Mouse (Mus musculus): ENCODE results near the gene Cdh1. TPM values are rescaled to one million over a fixed set of nuclear protein-coding genes. Genes with fewer than 3 reads are reported as not detected.
"Not testable (repeated sequence)": the region's sequence is repeated elsewhere in the genome, so short reads cannot be mapped to it uniquely, and the experiment has no call there.

Cdh1 gene
- polyA plus RNA-seq (2016; fragmentation: Nextera tagmentation; extraction: Ambion mirVana): 26.4 and 26.6 TPM in 2 replicates

GRCm38 (mm10) chr8:106603131-106603819, at the start of gene Cdh1:
Cdh1 (plus strand) TSS chr8:106603351.
- Histone ChIP-seq H3K9me3 (no peaks in the 10 kb centered on the region), H3K27ac (peak within 1 kb of the TSS; percentile 63; the same call in 1 of the 2 replicates), H3K4me3 (peak within 1 kb of the TSS; percentile 51), H3K36me3 (no peaks in the 10 kb centered on the region), H3K4me1 (peaks cover 11% of the 10 kb centered on the region), H3K27me3 (peaks cover 59% of the 10 kb centered on the region), H3K9ac (peak within 1 kb of the TSS; percentile 53), H3K4me2 (replicated peaks) (peak within 1 kb of the TSS; percentile 90)
- 1% methylated on average over 53 of the region's 53 CpGs for WGBS
- ATAC-seq (ENCODE audit: insufficient number of reproducible peaks, insufficient read depth, low FRiP score, low TSS enrichment): peak; percentile 69

GRCm38 (mm10) chr8:106554011-106554410, 49.1 kb upstream of the Cdh1 start:
- H3K4me1 ChIP-seq: no peaks in the 10 kb centered on the region
- H3K36me3 ChIP-seq: peaks cover 21% of the 10 kb centered on the region; the same call in 1 of the 2 replicates
- no peak overlapping the region for H3K27ac ChIP-seq
- H3K4me2 ChIP-seq (replicated peaks): no peak overlapping the region
- 0 out of 2 replicates have a peak, but pooled peaks cover 8% of the 10 kb centered on the region for H3K9me3 ChIP-seq
- no peak overlapping the region for H3K4me3 ChIP-seq
- no peaks in the 10 kb centered on the region for H3K27me3 ChIP-seq
- 95% methylated on average over 5 of the region's 5 CpGs for WGBS
- ATAC-seq (ENCODE audit: insufficient number of reproducible peaks, insufficient read depth, low FRiP score, low TSS enrichment): no peak
- no peak overlapping the region for H3K9ac ChIP-seq

- Histone ChIP-seq H3K9ac (no peak overlapping the region), H3K36me3 (peaks cover 21% of the 10 kb centered on the region; the same call in 1 of the 2 replicates), H3K27me3 (no peaks in the 10 kb centered on the region), H3K9me3 (0 out of 2 replicates have a peak, but pooled peaks cover 8% of the 10 kb centered on the region), H3K4me1 (no peaks in the 10 kb centered on the region), H3K27ac (no peak overlapping the region), H3K4me2 (replicated peaks) (no peak overlapping the region), H3K4me3 (no peak overlapping the region)
- ATAC-seq (ENCODE audit: insufficient number of reproducible peaks, insufficient read depth, low FRiP score, low TSS enrichment): no peak
- WGBS: 66% methylated on average over 6 of the region's 7 CpGs
Observed at GRCm38 (mm10) chr8:106556068-106556645, 47.0 kb upstream of the Cdh1 start.

DNA sequence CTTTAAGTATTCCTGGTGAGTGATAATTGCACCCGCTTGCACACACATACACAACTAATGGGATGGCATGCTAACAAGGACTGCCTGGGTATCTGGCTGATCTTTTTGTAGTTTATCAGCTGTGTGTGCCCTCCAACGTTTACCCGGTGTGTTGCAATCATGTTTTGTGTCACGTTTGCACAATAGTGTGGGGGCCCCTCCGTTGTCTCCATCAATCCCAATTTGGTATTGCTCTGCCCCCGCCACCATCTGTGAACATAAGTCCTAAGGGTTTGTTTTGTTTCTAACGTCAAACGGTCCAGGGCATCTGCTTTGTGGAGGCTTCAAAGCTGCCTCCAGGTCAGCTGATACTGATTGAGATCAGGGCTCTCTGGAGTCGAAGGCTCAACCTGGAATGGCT, 43.3 kb upstream of the Cdh1 start:
- H3K9ac ChIP-seq: no peak overlapping the region
- ATAC-seq (ENCODE audit: insufficient number of reproducible peaks, insufficient read depth, low FRiP score, low TSS enrichment): no peak
- H3K4me1 ChIP-seq: no peaks in the 10 kb centered on the region
- no peaks in the 10 kb centered on the region for H3K27me3 ChIP-seq
- H3K9me3 ChIP-seq: 0 out of 2 replicates have a peak, but pooled peaks cover 4% of the 10 kb centered on the region
- WGBS: 59% methylated on average over 9 of the region's 9 CpGs
- no peak overlapping the region for H3K27ac ChIP-seq
- H3K4me3 ChIP-seq: no peak overlapping the region
- H3K36me3 ChIP-seq: 0 out of 2 replicates have a peak, but pooled peaks cover 3% of the 10 kb centered on the region
- H3K4me2 ChIP-seq (replicated peaks): no peak overlapping the region

DNA sequence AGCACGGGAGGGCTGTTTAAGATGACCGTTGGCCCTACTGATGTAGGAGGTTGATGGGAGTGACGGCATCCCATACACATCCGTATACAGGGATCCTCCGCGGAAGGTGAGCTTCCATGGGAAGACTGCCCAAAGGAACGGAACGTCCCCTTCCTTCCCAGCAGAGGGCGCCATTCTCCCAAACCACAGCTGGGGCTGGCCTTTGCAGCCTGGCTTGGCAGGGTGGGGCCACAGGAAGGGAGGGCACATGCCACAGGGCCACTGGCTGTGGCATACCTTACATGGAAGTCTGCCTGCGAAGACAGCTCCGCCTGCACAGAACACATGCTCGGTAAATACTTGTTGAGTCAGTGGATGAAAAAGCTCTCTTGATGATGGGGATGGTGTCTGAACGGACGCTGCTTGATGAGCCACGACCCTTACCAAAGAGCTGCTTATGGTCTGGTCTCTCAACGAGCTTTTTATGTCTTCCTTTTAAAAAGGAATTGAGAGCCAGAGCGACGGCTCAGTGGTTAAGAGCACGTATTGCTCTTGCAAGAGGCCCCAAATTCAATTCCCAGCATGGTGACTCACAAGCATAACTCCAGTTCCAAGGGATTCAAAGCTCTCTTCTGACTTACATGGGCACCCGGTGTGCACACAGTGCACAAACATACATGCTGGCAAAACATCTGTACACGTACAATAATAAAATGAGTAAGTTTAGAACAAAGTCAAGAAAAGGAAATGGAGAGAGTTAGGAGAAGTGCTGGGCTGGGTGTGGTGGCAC, 41.9 kb upstream of the Cdh1 start:
- H3K36me3 ChIP-seq: 0 out of 2 replicates have a peak, but pooled peaks cover 3% of the 10 kb centered on the region
- H3K4me3 ChIP-seq: no peak overlapping the region
- 0 out of 2 replicates have a peak, but pooled peaks cover 4% of the 10 kb centered on the region for H3K9me3 ChIP-seq
- H3K9ac ChIP-seq: no peak overlapping the region
- H3K27ac ChIP-seq: no peak overlapping the region
- H3K4me1 ChIP-seq: no peaks in the 10 kb centered on the region
- ATAC-seq (ENCODE audit: insufficient number of reproducible peaks, insufficient read depth, low FRiP score, low TSS enrichment): no peak
- H3K4me2 ChIP-seq (replicated peaks): no peak overlapping the region
- 31% methylated on average over 21 of the region's 21 CpGs for WGBS
- no peaks in the 10 kb centered on the region for H3K27me3 ChIP-seq

DNA sequence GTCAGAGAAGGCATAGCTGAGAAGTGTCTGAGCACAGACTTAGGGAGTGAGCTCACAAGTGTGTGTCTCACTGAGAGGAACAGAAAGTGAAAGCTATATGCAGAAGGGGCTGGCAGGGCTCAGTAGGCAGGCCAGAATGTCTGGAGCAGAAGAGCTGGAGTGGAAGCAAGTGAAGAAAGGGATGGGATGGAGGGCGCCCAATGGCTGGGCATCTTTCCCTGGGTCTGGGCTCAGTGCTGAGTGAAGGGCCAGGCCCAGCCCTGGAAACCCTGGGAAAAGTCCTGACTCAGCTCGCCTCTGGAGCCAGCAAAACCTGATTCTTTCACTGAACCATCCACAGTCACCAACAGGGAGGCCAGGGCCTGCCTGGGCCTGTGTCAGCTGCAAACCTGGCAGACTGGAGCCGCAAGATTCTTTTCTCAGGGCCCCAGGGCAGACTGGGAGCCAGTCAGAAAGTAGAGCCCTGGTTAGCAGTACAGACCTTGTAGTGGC, 39.4 kb upstream of the Cdh1 start:
- Histone ChIP-seq H3K4me1 (no peaks in the 10 kb centered on the region), H3K9ac (no peak overlapping the region), H3K9me3 (no peaks in the 10 kb centered on the region), H3K4me3 (no peak overlapping the region), H3K27ac (0 out of 2 replicates have a peak overlapping the region, but pooled peaks have one; percentile 36), H3K4me2 (replicated peaks) (no peak overlapping the region), H3K36me3 (no peaks in the 10 kb centered on the region), H3K27me3 (no peaks in the 10 kb centered on the region)
- ATAC-seq (ENCODE audit: insufficient number of reproducible peaks, insufficient read depth, low FRiP score, low TSS enrichment): peak; percentile 52; the same call in 1 of the 2 replicates
- 68% methylated on average over 3 of the region's 3 CpGs for WGBS

DNA sequence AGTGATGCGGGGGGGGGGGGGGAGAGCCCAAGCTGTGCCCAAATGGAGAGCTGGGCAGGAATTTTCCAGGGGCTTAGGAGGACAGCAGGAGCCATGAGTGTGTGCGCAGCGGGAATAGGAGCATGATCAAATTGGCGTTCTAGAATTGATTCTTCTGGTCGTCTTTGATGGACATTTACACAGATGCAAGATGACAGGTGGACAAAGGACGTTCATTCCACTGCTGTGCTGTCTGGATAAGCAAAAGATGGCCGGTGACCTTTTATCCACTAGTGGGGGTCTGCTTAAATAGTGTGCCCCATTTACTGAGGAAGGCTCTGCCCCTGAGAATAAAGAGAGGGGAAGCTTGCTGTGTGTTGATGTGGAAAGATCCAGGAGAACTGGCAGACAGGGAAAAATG, 34.1 kb upstream of the Cdh1 start:
- ATAC-seq (ENCODE audit: insufficient number of reproducible peaks, insufficient read depth, low FRiP score, low TSS enrichment): no peak
- Histone ChIP-seq H3K36me3 (no peaks in the 10 kb centered on the region), H3K4me1 (no peaks in the 10 kb centered on the region), H3K4me3 (no peak overlapping the region), H3K27me3 (no peaks in the 10 kb centered on the region), H3K9me3 (no peaks in the 10 kb centered on the region), H3K27ac (no peak overlapping the region), H3K4me2 (replicated peaks) (no peak overlapping the region), H3K9ac (no peak overlapping the region)
- WGBS: 71% methylated on average over 6 of the region's 7 CpGs

DNA sequence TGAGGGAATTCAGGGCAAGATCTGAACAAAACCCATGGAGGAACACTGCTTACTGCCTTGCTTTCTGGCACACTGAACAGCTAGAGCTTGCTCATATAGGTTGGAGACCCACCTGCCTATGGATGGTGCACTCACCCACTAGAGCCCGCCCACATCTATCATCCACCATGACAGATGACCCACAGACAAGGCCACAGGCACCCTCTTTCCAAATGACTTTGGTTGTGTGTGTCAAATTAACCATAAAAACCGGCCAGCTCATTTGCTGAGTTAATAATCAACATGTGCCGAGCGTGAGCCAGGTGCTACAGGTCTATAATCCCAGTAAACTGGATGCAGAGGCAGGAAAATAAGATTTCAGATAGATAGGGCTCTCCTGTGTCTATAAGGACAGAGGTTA, 32.8 kb upstream of the Cdh1 start:
- no peak overlapping the region for H3K4me3 ChIP-seq
- no peaks in the 10 kb centered on the region for H3K36me3 ChIP-seq
- no peak overlapping the region for H3K4me2 ChIP-seq (replicated peaks)
- no peaks in the 10 kb centered on the region for H3K27me3 ChIP-seq
- WGBS: 77% methylated on average over 4 of the region's 4 CpGs
- H3K9ac ChIP-seq: no peak overlapping the region
- no peak overlapping the region for H3K27ac ChIP-seq
- no peaks in the 10 kb centered on the region for H3K4me1 ChIP-seq
- no peaks in the 10 kb centered on the region for H3K9me3 ChIP-seq
- ATAC-seq (ENCODE audit: insufficient number of reproducible peaks, insufficient read depth, low FRiP score, low TSS enrichment): no peak

- no peak overlapping the region for H3K4me3 ChIP-seq
- no peak overlapping the region for H3K4me2 ChIP-seq (replicated peaks)
- no peak overlapping the region for H3K27ac ChIP-seq
- no peaks in the 10 kb centered on the region for H3K36me3 ChIP-seq
- H3K4me1 ChIP-seq: no peaks in the 10 kb centered on the region
- no peak for ATAC-seq (ENCODE audit: insufficient number of reproducible peaks, insufficient read depth, low FRiP score, low TSS enrichment)
- H3K9me3 ChIP-seq: no peaks in the 10 kb centered on the region
- no peaks in the 10 kb centered on the region for H3K27me3 ChIP-seq
- 81% methylated on average over 5 of the region's 5 CpGs for WGBS
- H3K9ac ChIP-seq: no peak overlapping the region
Observed at GRCm38 (mm10) chr8:106571551-106572172, 31.5 kb upstream of the Cdh1 start.

DNA sequence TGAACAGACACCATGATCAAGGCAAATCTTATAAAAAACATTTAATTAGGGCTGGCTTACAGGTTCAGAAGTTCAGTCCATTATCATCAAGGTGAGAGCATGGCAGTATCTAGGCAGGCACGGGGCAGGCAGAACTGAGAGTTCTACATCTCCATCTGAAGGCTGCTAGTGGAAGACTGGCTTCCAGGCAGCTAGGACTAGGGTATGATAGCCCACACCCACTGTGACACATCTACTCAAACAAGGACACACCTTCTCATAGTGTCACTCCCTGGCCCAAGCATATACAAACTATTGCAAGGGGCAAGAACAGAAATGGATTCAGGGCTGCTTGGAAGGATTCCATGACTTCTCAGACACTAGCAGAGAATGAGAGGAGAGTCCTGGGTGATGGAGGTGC, 31.0 kb upstream of the Cdh1 start:
- H3K4me2 ChIP-seq (replicated peaks); H3K36me3 ChIP-seq; H3K4me1 ChIP-seq; H3K27me3 ChIP-seq; H3K27ac ChIP-seq; ATAC-seq (ENCODE audit: insufficient number of reproducible peaks, insufficient read depth, low FRiP score, low TSS enrichment); H3K4me3 ChIP-seq; H3K9ac ChIP-seq; H3K9me3 ChIP-seq: not testable (repeated sequence)
- WGBS: 69% methylated on average over 1 of the region's 1 CpGs

GRCm38 (mm10) chr8:106573168-106573567, 30.0 kb upstream of the Cdh1 start, which contains the start of gene Gm10073:
Gm10073 (minus strand) TSS chr8:106573461.
- not testable (repeated sequence) for H3K9ac ChIP-seq; H3K4me1 ChIP-seq; H3K27me3 ChIP-seq; H3K4me3 ChIP-seq; H3K36me3 ChIP-seq; ATAC-seq (ENCODE audit: insufficient number of reproducible peaks, insufficient read depth, low FRiP score, low TSS enrichment); H3K4me2 ChIP-seq (replicated peaks); H3K27ac ChIP-seq; H3K9me3 ChIP-seq
- WGBS: 46% methylated on average over 20 of the region's 20 CpGs
